Mouse (Mus musculus) midbrain, embryonic 10.5 days (tissue): ENCODE data around the gene Herc6. TPM values are rescaled to one million over a fixed set of nuclear protein-coding genes. Genes with fewer than 3 reads are reported as not detected.
"Not testable (repeated sequence)": the region's sequence is repeated elsewhere in the genome, so short reads cannot be mapped to it uniquely, and the experiment has no call there.

Source experiments
- DNase-seq: peaks from one replicate; pipeline ENCODE4 v3.0.0-alpha.2; 2017; ENCODE audit warnings: low spot score
- H3K27ac ChIP-seq: fragments of 300-500 bp; sonication (generic); replicated peaks from 2 replicates; pipeline ENCODE4 v1.5.1; 2016; ENCODE audit warnings: mild to moderate bottlenecking
- H3K27me3 ChIP-seq: fragments of 300-500 bp; sonication (generic); 2 replicates; pipeline ENCODE4 v1.6.1; 2016; ENCODE audit warnings: low read depth, mild to moderate bottlenecking; ENCODE audit not compliant: poor library complexity, severe bottlenecking
- H3K36me3 ChIP-seq: fragments of 300-500 bp; sonication (generic); 2 replicates; pipeline ENCODE4 v1.6.1; 2016; ENCODE audit warnings: mild to moderate bottlenecking, moderate library complexity
- H3K4me1 ChIP-seq: fragments of 300-500 bp; sonication (generic); 2 replicates; pipeline ENCODE4 v1.6.1; 2016
- H3K4me3 ChIP-seq: fragments of 300-500 bp; sonication (generic); 2 replicates; pipeline ENCODE4 v1.5.1; 2016; ENCODE audit warnings: mild to moderate bottlenecking, moderate library complexity
- H3K9me3 ChIP-seq: fragments of 300-500 bp; sonication (generic); replicated peaks from 2 replicates; pipeline ENCODE4 v1.6.1; 2016; ENCODE audit warnings: mild to moderate bottlenecking
- WGBS: fragments of 180-500 bp; shearing (Covaris S2); methylation state at CpG from one replicate; pipeline ENCODE4 v1.1.7; 2016; 5-methylcytosine and 5-hydroxymethylcytosine counted together
- polyA plus RNA-seq: library from polyadenylated mRNA; unstranded; fragments of >200 nt; fragmentation: Nextera tagmentation; extraction: Ambion mirVana; gene quantifications from 2 replicates; pipeline ENCODE4 v1.2.1, GENCODE M21; 2016

Gene Herc6
- polyA plus RNA-seq, 1 experiment from 2014 or later, result 3.2 TPM

- not testable (repeated sequence) for H3K36me3 ChIP-seq, H3K9me3 ChIP-seq, H3K27me3 ChIP-seq, H3K27ac ChIP-seq, DNase-seq, H3K4me3 ChIP-seq, H3K4me1 ChIP-seq
Observed at GRCm38 (mm10) chr6:57543591-57543990, 37.2 kb upstream of the Herc6 start.

GRCm38 (mm10) chr6:57544866-57545265 is 35.9 kb upstream of the Herc6 start:
- WGBS, result 89% methylated on average over 2 of the region's 2 CpGs

GRCm38 (mm10) chr6:57551211-57551796 is 29.5 kb upstream of the Herc6 start:
- Histone ChIP-seq H3K27me3 (no peaks in the 10 kb centered on the region), H3K4me3 (no peak overlapping the region), H3K4me1 (no peaks in the 10 kb centered on the region), H3K27ac (no peak overlapping the region), H3K36me3 (no peaks in the 10 kb centered on the region), H3K9me3 (no peaks in the 10 kb centered on the region)
- no peak for DNase-seq
- 85% methylated on average over 3 of the region's 3 CpGs for WGBS

More at GRCm38 (mm10) chr6:57544866-57545265, 35.9 kb upstream of the Herc6 start:
- Histone ChIP-seq H3K36me3 (no peaks in the 10 kb centered on the region), H3K4me3 (no peak overlapping the region), H3K4me1 (no peaks in the 10 kb centered on the region), H3K9me3 (no peaks in the 10 kb centered on the region), H3K27me3 (no peaks in the 10 kb centered on the region), H3K27ac (no peak overlapping the region)
- DNase-seq, result no peak

DNA sequence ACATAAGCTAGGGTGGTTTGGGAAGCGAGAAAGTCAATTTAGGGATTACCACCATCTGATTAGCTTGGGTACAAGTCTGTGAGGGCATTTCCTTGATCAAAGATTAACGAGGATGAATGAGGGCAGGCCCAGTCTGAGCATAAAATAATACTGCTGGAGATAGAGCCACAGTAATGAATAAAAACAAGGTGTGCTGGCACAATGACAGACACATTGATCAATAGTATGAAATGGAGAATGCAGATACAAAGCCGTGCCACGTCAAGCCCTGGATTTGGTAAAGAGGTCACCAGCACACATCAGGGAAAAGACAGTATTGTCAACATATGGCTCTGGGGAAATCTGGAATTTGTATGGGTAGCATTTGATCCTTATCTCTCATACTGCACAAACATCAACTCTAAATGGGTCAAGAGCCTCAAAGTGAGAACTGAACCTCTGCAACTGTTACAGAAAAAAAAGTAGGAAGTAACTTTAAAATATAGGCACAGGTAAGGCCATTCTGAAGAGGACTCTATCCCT is 22.9 kb upstream of the Herc6 start:
- no peak for DNase-seq
- Histone ChIP-seq H3K36me3 (no peaks in the 10 kb centered on the region), H3K27me3 (no peaks in the 10 kb centered on the region), H3K4me1 (no peaks in the 10 kb centered on the region), H3K4me3 (no peak overlapping the region), H3K27ac (no peak overlapping the region), H3K9me3 (no peaks in the 10 kb centered on the region)
- WGBS, result 62% methylated on average over 4 of the region's 4 CpGs

DNA sequence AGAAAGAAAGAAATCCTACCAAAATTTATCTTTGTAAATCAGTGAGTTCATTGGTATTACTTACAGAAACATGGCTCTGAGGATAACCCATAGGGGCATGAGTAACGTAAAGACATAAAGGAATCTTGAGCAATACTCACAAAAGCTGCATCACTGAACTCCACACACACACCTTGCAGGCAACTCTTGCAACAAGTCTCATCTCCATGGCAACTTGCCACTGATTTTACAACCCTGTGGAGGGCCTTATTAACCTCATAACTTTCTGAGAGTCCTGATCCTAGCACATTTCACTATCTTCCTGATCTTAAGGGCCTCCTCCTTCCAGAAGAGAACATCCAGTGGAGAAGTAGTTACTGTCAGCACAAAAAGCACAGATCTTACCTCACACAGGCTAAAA is 17.3 kb upstream of the Herc6 start:
- no peak for DNase-seq
- Histone ChIP-seq H3K36me3 (no peaks in the 10 kb centered on the region), H3K9me3 (no peaks in the 10 kb centered on the region), H3K27ac (no peak overlapping the region), H3K4me1 (no peaks in the 10 kb centered on the region), H3K27me3 (no peaks in the 10 kb centered on the region), H3K4me3 (no peak overlapping the region)
- 94% methylated on average over 1 of the region's 1 CpGs for whole genome bisulfite sequencing

- Histone ChIP-seq H3K27ac (no peak overlapping the region), H3K4me3 (no peak overlapping the region), H3K36me3 (no peaks in the 10 kb centered on the region), H3K9me3 (no peaks in the 10 kb centered on the region), H3K27me3 (no peaks in the 10 kb centered on the region), H3K4me1 (no peaks in the 10 kb centered on the region)
- DNase-seq, result no peak
- WGBS, result 95% methylated on average over 7 of the region's 7 CpGs
Observed at GRCm38 (mm10) chr6:57565452-57565851, 15.3 kb upstream of the Herc6 start.

DNA sequence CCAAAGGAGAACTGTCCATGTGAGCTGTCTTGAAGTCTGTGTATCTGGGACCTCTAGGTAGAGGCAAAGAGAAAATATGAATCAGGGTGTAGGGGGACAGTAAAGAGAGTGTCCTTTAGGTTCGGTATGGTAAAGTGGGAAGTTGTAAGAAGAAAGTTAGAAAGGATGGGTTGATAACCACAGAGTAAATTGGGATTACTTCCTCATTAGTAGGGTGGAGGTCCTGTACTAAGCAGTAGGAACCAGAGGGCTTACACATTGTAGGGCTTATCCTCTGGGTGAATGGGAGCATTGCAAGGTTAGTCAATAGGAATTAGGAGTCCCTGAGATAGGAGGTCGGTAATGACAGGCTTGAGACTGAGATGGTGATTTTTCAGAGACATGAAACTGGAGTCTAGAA is 13.2 kb upstream of the Herc6 start:
- no peaks in the 10 kb centered on the region for H3K9me3 ChIP-seq
- no peak overlapping the region for H3K27ac ChIP-seq
- 83% methylated on average over 2 of the region's 2 CpGs for WGBS
- no peaks in the 10 kb centered on the region for H3K36me3 ChIP-seq
- no peak overlapping the region for H3K4me3 ChIP-seq
- no peaks in the 10 kb centered on the region for H3K27me3 ChIP-seq
- H3K4me1 ChIP-seq, result no peaks in the 10 kb centered on the region
- DNase-seq, result no peak

GRCm38 (mm10) chr6:57570170-57570974 is 10.4 kb upstream of the Herc6 start:
- Histone ChIP-seq H3K36me3 (no peaks in the 10 kb centered on the region), H3K4me1 (no peaks in the 10 kb centered on the region), H3K4me3 (no peak overlapping the region), H3K27ac (no peak overlapping the region), H3K27me3 (no peaks in the 10 kb centered on the region), H3K9me3 (no peaks in the 10 kb centered on the region)
- WGBS, result 14% methylated on average over 6 of the region's 6 CpGs
- DNase-seq, result peak; percentile 29

- no peak for DNase-seq
Observed at GRCm38 (mm10) chr6:57571587-57571986, 9.2 kb upstream of the Herc6 start.

GRCm38 (mm10) chr6:57581595-57581994 is 795 bp downstream of the Herc6 start:
- no peaks in the 10 kb centered on the region for H3K36me3 ChIP-seq
- H3K4me1 ChIP-seq, result peaks cover 7% of the 10 kb centered on the region
- DNase-seq, result no peak
- peak overlapping the region; percentile 55 for H3K4me3 ChIP-seq
- H3K27ac ChIP-seq, result no peak overlapping the region
- WGBS, result 86% methylated on average over 12 of the region's 12 CpGs
- no peaks in the 10 kb centered on the region for H3K9me3 ChIP-seq
- no peaks in the 10 kb centered on the region for H3K27me3 ChIP-seq

More at GRCm38 (mm10) chr6:57571587-57571986, 9.2 kb upstream of the Herc6 start:
- Histone ChIP-seq H3K4me3 (no peak overlapping the region), H3K36me3 (no peaks in the 10 kb centered on the region), H3K27me3 (no peaks in the 10 kb centered on the region), H3K9me3 (no peaks in the 10 kb centered on the region), H3K4me1 (no peaks in the 10 kb centered on the region), H3K27ac (no peak overlapping the region)

- H3K4me1 ChIP-seq, result peaks cover 7% of the 10 kb centered on the region
- WGBS, result 87% methylated on average over 4 of the region's 4 CpGs
- H3K27ac ChIP-seq, result no peak overlapping the region
- DNase-seq, result no peak
- H3K4me3 ChIP-seq, result no peak overlapping the region
- H3K27me3 ChIP-seq, result no peaks in the 10 kb centered on the region
- H3K36me3 ChIP-seq, result no peaks in the 10 kb centered on the region
- H3K9me3 ChIP-seq, result no peaks in the 10 kb centered on the region
Observed at GRCm38 (mm10) chr6:57582356-57582755, 1.6 kb downstream of the Herc6 start.

- H3K27ac ChIP-seq, result no peak overlapping the region
- WGBS, result 97% methylated on average over 7 of the region's 7 CpGs
- H3K36me3 ChIP-seq, result no peaks in the 10 kb centered on the region
- H3K9me3 ChIP-seq, result no peaks in the 10 kb centered on the region
- H3K27me3 ChIP-seq, result no peaks in the 10 kb centered on the region
- H3K4me1 ChIP-seq, result no peaks in the 10 kb centered on the region
- DNase-seq, result no peak
- H3K4me3 ChIP-seq, result no peak overlapping the region
Observed at GRCm38 (mm10) chr6:57605546-57606307, 24.9 kb downstream of the Herc6 start.

GRCm38 (mm10) chr6:57607999-57608398 is 27.2 kb downstream of the Herc6 start:
- no peaks in the 10 kb centered on the region for H3K36me3 ChIP-seq
- DNase-seq, result no peak
- no peaks in the 10 kb centered on the region for H3K27me3 ChIP-seq
- no peaks in the 10 kb centered on the region for H3K9me3 ChIP-seq
- WGBS, result 90% methylated on average over 2 of the region's 2 CpGs
- no peaks in the 10 kb centered on the region for H3K4me1 ChIP-seq
- H3K27ac ChIP-seq, result no peak overlapping the region
- H3K4me3 ChIP-seq, result no peak overlapping the region
